Mouse (Mus musculus) ES-E14 (cell line): ENCODE results near the gene Usp21.

Source experiments
- CHD2 ChIP-seq: IDR thresholded peaks from 2 replicates; pipeline ENCODE4 v1.6.1; 2014; ENCODE audit warnings: mild to moderate bottlenecking, low read depth, low read length, inconsistent platforms
- HCFC1 ChIP-seq: IDR thresholded peaks from 2 replicates; pipeline ENCODE4 v1.6.1; 2012; ENCODE audit warnings: low read length, inconsistent platforms, borderline replicate concordance; ENCODE audit not compliant: insufficient read depth
- MAFK ChIP-seq: IDR thresholded peaks from 2 replicates; pipeline ENCODE4 v1.6.1; 2014; ENCODE audit warnings: mild to moderate bottlenecking, low read depth, low read length, inconsistent platforms; ENCODE audit not compliant: insufficient read depth
- ZC3H11A ChIP-seq: IDR thresholded peaks from 2 replicates; pipeline ENCODE4 v1.6.1; 2012; ENCODE audit warnings: low read depth, mild to moderate bottlenecking, inconsistent platforms, low read length, borderline replicate concordance
- ZNF384 ChIP-seq: IDR thresholded peaks from 2 replicates; pipeline ENCODE4 v1.6.1; 2012; ENCODE audit warnings: low read depth, low read length, inconsistent platforms

GRCm38 (mm10) chr1:171276110-171276748, 11.6 kb downstream of the Usp21 start:
- no peak for TF ChIP-seq ZC3H11A
- no peak for TF ChIP-seq CHD2
- no peak for TF ChIP-seq ZNF384
- no peak for TF ChIP-seq HCFC1
- no peak for TF ChIP-seq MAFK
